Mouse (Mus musculus): ENCODE measurements at regions not wholly inside any gene's neighbourhood (a gene's known extent, or its start where the extent isn't known, plus 50 kb on each side); places are given as distances from the start of the nearest gene placed in this dataset.

DNA sequence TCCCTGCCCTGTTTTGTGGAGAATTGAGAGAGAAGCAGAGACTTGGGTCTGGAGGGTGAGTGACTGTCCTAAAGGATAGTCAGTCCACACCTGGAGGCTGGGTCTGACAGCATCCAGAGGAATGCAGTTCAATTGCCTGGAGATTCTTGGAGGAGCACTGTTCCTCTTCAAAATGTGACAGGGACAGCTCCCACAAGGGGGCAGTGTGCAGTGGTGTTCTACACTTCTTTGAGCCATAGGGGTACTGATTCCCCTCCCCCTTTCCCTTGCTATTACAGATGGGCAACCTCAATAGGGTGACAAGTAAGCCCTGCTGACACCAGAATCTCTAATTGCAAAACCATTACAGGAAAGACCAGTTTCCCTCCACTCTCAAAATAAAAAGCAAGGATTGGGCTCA is 63.7 kb upstream of the Gm773 start:
- DNase-seq: no peak
- intact Hi-C loops (cut with DNase I): loop anchor here (5.0 kb wide), 2 partner anchors 71 to 319 kb away; partner anchors contain the start of gene Zfp449

DNA sequence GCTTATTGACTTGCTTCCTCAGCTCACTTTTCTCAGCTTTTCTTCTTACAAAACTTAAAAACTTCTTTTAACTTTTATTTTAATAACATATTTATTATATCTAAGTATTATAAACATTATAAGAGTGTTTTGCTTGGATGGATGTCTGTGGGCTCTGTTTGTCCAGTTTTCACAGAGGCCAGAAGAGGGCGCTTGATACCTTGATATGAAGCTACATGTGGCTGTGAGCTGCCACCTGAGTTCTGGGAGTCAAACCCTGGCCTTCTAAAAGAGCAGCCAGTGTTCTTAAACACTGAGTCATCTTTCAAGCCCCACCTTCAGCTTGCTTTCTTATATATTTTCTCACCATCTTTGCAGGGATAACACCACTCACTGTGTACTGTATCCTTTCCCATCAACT is 61.5 kb upstream of the Gm773 start:
- intact Hi-C loops (cut with DNase I): no loop called here
- peak in 1 of 2 experiments; percentile 6 for DNase-seq

DNA sequence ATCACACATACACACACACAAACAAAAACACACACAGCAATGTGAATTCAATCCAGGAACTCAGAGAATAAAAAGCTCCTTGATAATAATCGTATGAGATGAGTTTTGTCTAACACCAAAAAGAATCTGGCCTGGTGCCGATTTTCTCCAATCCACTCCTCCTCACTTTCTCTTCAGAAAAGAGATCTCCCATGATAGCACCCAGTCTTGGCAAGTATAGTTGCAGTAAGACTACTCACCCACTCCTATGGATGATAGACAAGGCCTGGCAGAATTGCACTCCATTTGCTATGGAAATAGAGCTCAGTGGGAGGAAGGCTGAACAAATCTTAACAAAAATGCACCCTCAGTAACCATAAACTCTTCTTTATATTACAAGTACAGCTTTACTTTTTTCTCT is 57.0 kb upstream of the Gm773 start:
- intact Hi-C loops (cut with DNase I): no loop called here
- no peak for DNase-seq

Measured in heart, postnatal 36 days (tissue).